Mouse (Mus musculus): ENCODE measurements around the gene Map3k11. TPM values are rescaled to one million over a fixed set of nuclear protein-coding genes. Genes with fewer than 3 reads are reported as not detected.

Gene Map3k11
- polyA plus RNA-seq, 1 experiment from 2014 or later = 9.2 TPM

GRCm38 (mm10) chr19:5662981-5663913, 25.3 kb upstream of the Map3k11 start, which contains the start of gene Sipa1:
Gene Sipa1, minus strand, starts transcription at chr19:5663707.
- DNase-seq (ENCODE audit: low spot score) (peak; percentile 81), ATAC-seq (peak; percentile 92)
- Histone ChIP-seq H3K4me2 (ENCODE audit: low read length) (peak within 1 kb of the TSS; percentile 52), H3K27me3 (replicated peaks; ENCODE audit: control insufficient read depth, insufficient read depth, low read length) (no peaks in the 10 kb centered on the region), H3K4me1 (ENCODE audit: control insufficient read depth, insufficient read depth, low read length) (peaks cover 3% of the 10 kb centered on the region; the same call in 1 of the 2 replicates), H3K9me3 (replicated peaks; ENCODE audit: control insufficient read depth, low read length) (no peaks in the 10 kb centered on the region), H3K9ac (ENCODE audit: low read length) (peak within 1 kb of the TSS; percentile 43), H3K27ac (ENCODE audit: low read depth, low read length) (peak within 1 kb of the TSS; percentile 55; the same call in 1 of the 2 replicates), H3K36me3 (ENCODE audit: control insufficient read depth, insufficient read depth, low read length) (peaks cover 36% of the 10 kb centered on the region), H3K4me3 (ENCODE audit: low read depth, low read length) (peak within 1 kb of the TSS; percentile 29)
- WGBS = 2% methylated on average over 32 of the region's 32 CpGs

GRCm38 (mm10) chr19:5664669-5665257, 23.8 kb upstream of the Map3k11 start:
- peaks cover 3% of the 10 kb centered on the region; the same call in 1 of the 2 replicates for H3K4me1 ChIP-seq (ENCODE audit: control insufficient read depth, insufficient read depth, low read length)
- H3K27ac ChIP-seq (ENCODE audit: low read depth, low read length) = no peak overlapping the region
- no peak for ATAC-seq
- H3K27me3 ChIP-seq (replicated peaks; ENCODE audit: control insufficient read depth, insufficient read depth, low read length) = no peaks in the 10 kb centered on the region
- no peak overlapping the region for H3K4me3 ChIP-seq (ENCODE audit: low read depth, low read length)
- no peak overlapping the region for H3K4me2 ChIP-seq (ENCODE audit: low read length)
- peaks cover 51% of the 10 kb centered on the region for H3K36me3 ChIP-seq (ENCODE audit: control insufficient read depth, insufficient read depth, low read length)
- WGBS = 94% methylated on average over 10 of the region's 10 CpGs
- H3K9ac ChIP-seq (ENCODE audit: low read length) = no peak overlapping the region
- no peak for DNase-seq (ENCODE audit: low spot score)
- no peaks in the 10 kb centered on the region for H3K9me3 ChIP-seq (replicated peaks; ENCODE audit: control insufficient read depth, low read length)

GRCm38 (mm10) chr19:5665465-5665864, 23.1 kb upstream of the Map3k11 start:
- H3K27me3 ChIP-seq (replicated peaks; ENCODE audit: control insufficient read depth, insufficient read depth, low read length) = no peaks in the 10 kb centered on the region
- 91% methylated on average over 15 of the region's 15 CpGs for WGBS
- peaks cover 54% of the 10 kb centered on the region for H3K36me3 ChIP-seq (ENCODE audit: control insufficient read depth, insufficient read depth, low read length)

GRCm38 (mm10) chr19:5666386-5666785, 22.2 kb upstream of the Map3k11 start:
- Histone ChIP-seq H3K4me2 (ENCODE audit: low read length) (no peak overlapping the region), H3K4me3 (ENCODE audit: low read depth, low read length) (no peak overlapping the region), H3K9me3 (replicated peaks; ENCODE audit: control insufficient read depth, low read length) (no peaks in the 10 kb centered on the region), H3K27me3 (replicated peaks; ENCODE audit: control insufficient read depth, insufficient read depth, low read length) (no peaks in the 10 kb centered on the region), H3K36me3 (ENCODE audit: control insufficient read depth, insufficient read depth, low read length) (peaks cover 64% of the 10 kb centered on the region), H3K9ac (ENCODE audit: low read length) (no peak overlapping the region), H3K27ac (ENCODE audit: low read depth, low read length) (no peak overlapping the region), H3K4me1 (ENCODE audit: control insufficient read depth, insufficient read depth, low read length) (peaks cover 3% of the 10 kb centered on the region; the same call in 1 of the 2 replicates)
- WGBS = 85% methylated on average over 18 of the region's 18 CpGs
- ATAC-seq (no peak), DNase-seq (ENCODE audit: low spot score) (no peak)

More at GRCm38 (mm10) chr19:5665465-5665864, 23.1 kb upstream of the Map3k11 start:
- no peaks in the 10 kb centered on the region for H3K9me3 ChIP-seq (replicated peaks; ENCODE audit: control insufficient read depth, low read length)
- ATAC-seq = no peak
- no peak overlapping the region for H3K4me3 ChIP-seq (ENCODE audit: low read depth, low read length)
- H3K9ac ChIP-seq (ENCODE audit: low read length) = no peak overlapping the region
- no peak overlapping the region for H3K27ac ChIP-seq (ENCODE audit: low read depth, low read length)
- no peak for DNase-seq (ENCODE audit: low spot score)
- no peak overlapping the region for H3K4me2 ChIP-seq (ENCODE audit: low read length)
- H3K4me1 ChIP-seq (ENCODE audit: control insufficient read depth, insufficient read depth, low read length) = peaks cover 3% of the 10 kb centered on the region; the same call in 1 of the 2 replicates

- DNase-seq (ENCODE audit: low spot score) = no peak
- H3K9ac ChIP-seq (ENCODE audit: low read length) = no peak overlapping the region
- H3K9me3 ChIP-seq (replicated peaks; ENCODE audit: control insufficient read depth, low read length) = no peaks in the 10 kb centered on the region
- no peak overlapping the region for H3K4me2 ChIP-seq (ENCODE audit: low read length)
- no peaks in the 10 kb centered on the region for H3K27me3 ChIP-seq (replicated peaks; ENCODE audit: control insufficient read depth, insufficient read depth, low read length)
- H3K4me1 ChIP-seq (ENCODE audit: control insufficient read depth, insufficient read depth, low read length) = peaks cover 3% of the 10 kb centered on the region; the same call in 1 of the 2 replicates
- H3K36me3 ChIP-seq (ENCODE audit: control insufficient read depth, insufficient read depth, low read length) = peaks cover 80% of the 10 kb centered on the region
- H3K27ac ChIP-seq (ENCODE audit: low read depth, low read length) = no peak overlapping the region
- ATAC-seq = no peak
- 95% methylated on average over 4 of the region's 4 CpGs for WGBS
- no peak overlapping the region for H3K4me3 ChIP-seq (ENCODE audit: low read depth, low read length)
These were observed 20.2 kb upstream of the Map3k11 start for GRCm38 (mm10) chr19:5668372-5668771.

- ATAC-seq (no peak), DNase-seq (ENCODE audit: low spot score) (no peak)
- H3K27ac ChIP-seq (ENCODE audit: low read depth, low read length) = no peak overlapping the region
- 88% methylated on average over 4 of the region's 4 CpGs for WGBS
- H3K27me3 ChIP-seq (replicated peaks; ENCODE audit: control insufficient read depth, insufficient read depth, low read length) = no peaks in the 10 kb centered on the region
- no peaks in the 10 kb centered on the region for H3K9me3 ChIP-seq (replicated peaks; ENCODE audit: control insufficient read depth, low read length)
- H3K4me2 ChIP-seq (ENCODE audit: low read length) = no peak overlapping the region
- H3K4me3 ChIP-seq (ENCODE audit: low read depth, low read length) = no peak overlapping the region
- no peak overlapping the region for H3K9ac ChIP-seq (ENCODE audit: low read length)
- H3K4me1 ChIP-seq (ENCODE audit: control insufficient read depth, insufficient read depth, low read length) = no peaks in the 10 kb centered on the region
- peaks cover 95% of the 10 kb centered on the region for H3K36me3 ChIP-seq (ENCODE audit: control insufficient read depth, insufficient read depth, low read length)
These were observed 8.1 kb upstream of the Map3k11 start for GRCm38 (mm10) chr19:5680432-5680831.

- 91% methylated on average over 12 of the region's 12 CpGs for WGBS
- H3K4me2 ChIP-seq (ENCODE audit: low read length) = no peak overlapping the region
These were observed 4.3 kb upstream of the Map3k11 start for GRCm38 (mm10) chr19:5684236-5684635.

GRCm38 (mm10) chr19:5684985-5685384, 3.6 kb upstream of the Map3k11 start:
- no peak overlapping the region for H3K4me2 ChIP-seq (ENCODE audit: low read length)
- H3K4me3 ChIP-seq (ENCODE audit: low read depth, low read length) = no peak overlapping the region
- no peak overlapping the region for H3K9ac ChIP-seq (ENCODE audit: low read length)
- no peak overlapping the region for H3K27ac ChIP-seq (ENCODE audit: low read depth, low read length)
- H3K9me3 ChIP-seq (replicated peaks; ENCODE audit: control insufficient read depth, low read length) = no peaks in the 10 kb centered on the region
- ATAC-seq (no peak), DNase-seq (ENCODE audit: low spot score) (no peak)
- H3K4me1 ChIP-seq (ENCODE audit: control insufficient read depth, insufficient read depth, low read length) = peaks cover 10% of the 10 kb centered on the region
- WGBS = 94% methylated on average over 13 of the region's 13 CpGs
- peaks cover 70% of the 10 kb centered on the region for H3K36me3 ChIP-seq (ENCODE audit: control insufficient read depth, insufficient read depth, low read length)
- no peaks in the 10 kb centered on the region for H3K27me3 ChIP-seq (replicated peaks; ENCODE audit: control insufficient read depth, insufficient read depth, low read length)

More at GRCm38 (mm10) chr19:5684236-5684635, 4.3 kb upstream of the Map3k11 start:
- no peak overlapping the region for H3K27ac ChIP-seq (ENCODE audit: low read depth, low read length)
- H3K4me3 ChIP-seq (ENCODE audit: low read depth, low read length) = no peak overlapping the region
- H3K4me1 ChIP-seq (ENCODE audit: control insufficient read depth, insufficient read depth, low read length) = peaks cover 9% of the 10 kb centered on the region
- H3K9ac ChIP-seq (ENCODE audit: low read length) = no peak overlapping the region
- no peaks in the 10 kb centered on the region for H3K27me3 ChIP-seq (replicated peaks; ENCODE audit: control insufficient read depth, insufficient read depth, low read length)
- DNase-seq (ENCODE audit: low spot score) = no peak
- peaks cover 77% of the 10 kb centered on the region for H3K36me3 ChIP-seq (ENCODE audit: control insufficient read depth, insufficient read depth, low read length)
- no peaks in the 10 kb centered on the region for H3K9me3 ChIP-seq (replicated peaks; ENCODE audit: control insufficient read depth, low read length)
- no peak for ATAC-seq

Measured in forebrain, embryonic 14.5 days (tissue).